Mouse (Mus musculus) right cerebral cortex, postnatal 14 days (tissue): Measurements from ENCODE around the gene Cyb5r4.
"Not testable (repeated sequence)": the region's sequence is repeated elsewhere in the genome, so short reads cannot be mapped to it uniquely, and the experiment has no call there.

ENCODE experiments used
- DNase-seq: peaks from one replicate; pipeline ENCODE4 v3.0.0; 2022

The Cyb5r4 gene

GRCm38 (mm10) chr9:87021778-87022523 is at the start of gene Cyb5r4:
TSS of gene Cyb5r4 (plus strand) at chr9:87022014.
- DNase-seq, result peak; percentile 97

GRCm38 (mm10) chr9:86972471-86972870 is 49.3 kb upstream of the Cyb5r4 start:
- DNase-seq, result not testable (repeated sequence)

GRCm38 (mm10) chr9:86973562-86973961 is 48.3 kb upstream of the Cyb5r4 start:
- DNase-seq, result no peak

- DNase-seq, result no peak
Observed at GRCm38 (mm10) chr9:86976896-86977295, 44.9 kb upstream of the Cyb5r4 start.

GRCm38 (mm10) chr9:86978257-86978907 is 43.4 kb upstream of the Cyb5r4 start:
- DNase-seq, result no peak

GRCm38 (mm10) chr9:86980048-86980447 is 41.8 kb upstream of the Cyb5r4 start:
- DNase-seq, result no peak

- no peak for DNase-seq
Observed at GRCm38 (mm10) chr9:86980942-86981341, 40.9 kb upstream of the Cyb5r4 start.

GRCm38 (mm10) chr9:86981551-86981950 is 40.3 kb upstream of the Cyb5r4 start:
- no peak for DNase-seq

- DNase-seq, result no peak
Observed at GRCm38 (mm10) chr9:86984583-86984982, 37.2 kb upstream of the Cyb5r4 start.

GRCm38 (mm10) chr9:86985105-86985504 is 36.7 kb upstream of the Cyb5r4 start:
- DNase-seq, result no peak

- DNase-seq, result no peak
Observed at GRCm38 (mm10) chr9:86986703-86987296, 35.0 kb upstream of the Cyb5r4 start.

GRCm38 (mm10) chr9:86989822-86990221 is 32.0 kb upstream of the Cyb5r4 start:
- no peak for DNase-seq

- no peak for DNase-seq
Observed at GRCm38 (mm10) chr9:86991758-86992157, 30.1 kb upstream of the Cyb5r4 start.

GRCm38 (mm10) chr9:86997046-86997691 is 24.6 kb upstream of the Cyb5r4 start:
- DNase-seq, result no peak

- no peak for DNase-seq
Observed at GRCm38 (mm10) chr9:86999956-87000582, 21.7 kb upstream of the Cyb5r4 start.

GRCm38 (mm10) chr9:87004701-87005434 is 16.9 kb upstream of the Cyb5r4 start:
- no peak for DNase-seq

- DNase-seq, result peak; percentile 18
Observed at GRCm38 (mm10) chr9:87005435-87005779, 16.4 kb upstream of the Cyb5r4 start.

GRCm38 (mm10) chr9:87008507-87008906 is 13.3 kb upstream of the Cyb5r4 start:
- DNase-seq, result no peak

- DNase-seq, result no peak
Observed at GRCm38 (mm10) chr9:87008919-87009318, 12.9 kb upstream of the Cyb5r4 start.

GRCm38 (mm10) chr9:87015288-87015937 is 6.4 kb upstream of the Cyb5r4 start, which contains the start of gene Ripply2:
TSS of gene Ripply2 (plus strand) at chr9:87015537.
- peak; percentile 53 for DNase-seq

- no peak for DNase-seq
Observed at GRCm38 (mm10) chr9:87015938-87016294, 5.9 kb upstream of the Cyb5r4 start.

GRCm38 (mm10) chr9:87025764-87026163 is 4.0 kb downstream of the Cyb5r4 start:
- no peak for DNase-seq
